Mouse (Mus musculus): ENCODE results near the gene Vmn2r25.
"Not testable (repeated sequence)": the region's sequence is repeated elsewhere in the genome, so short reads cannot be mapped to it uniquely, and the experiment has no call there.

Gene Vmn2r25

DNA sequence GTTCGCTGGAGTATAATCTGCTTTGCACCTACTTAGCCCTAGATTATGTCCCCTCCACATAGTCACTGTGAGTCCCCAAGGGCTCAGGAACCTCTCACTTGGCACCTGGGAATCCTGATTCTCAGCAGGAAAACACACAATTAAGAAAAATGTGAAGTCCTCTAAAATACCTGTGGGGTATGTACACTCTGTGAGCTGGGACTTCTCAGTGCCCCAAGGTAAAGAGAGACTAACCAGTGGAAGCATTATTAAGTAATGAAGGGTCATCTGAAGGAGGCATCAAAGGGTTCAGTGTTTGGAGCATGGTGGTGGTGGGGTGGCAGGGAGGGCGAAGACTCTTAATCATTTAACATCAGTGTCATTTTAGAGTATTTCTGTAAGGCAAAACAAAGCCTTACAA is at the start of gene Vmn2r25:
Gene Vmn2r25, minus strand, starts transcription at position 101 of the 400 bp plus-strand sequence.
- DNase-seq (ENCODE audit: low spot score in 2 of 2): not testable (repeated sequence)

DNA sequence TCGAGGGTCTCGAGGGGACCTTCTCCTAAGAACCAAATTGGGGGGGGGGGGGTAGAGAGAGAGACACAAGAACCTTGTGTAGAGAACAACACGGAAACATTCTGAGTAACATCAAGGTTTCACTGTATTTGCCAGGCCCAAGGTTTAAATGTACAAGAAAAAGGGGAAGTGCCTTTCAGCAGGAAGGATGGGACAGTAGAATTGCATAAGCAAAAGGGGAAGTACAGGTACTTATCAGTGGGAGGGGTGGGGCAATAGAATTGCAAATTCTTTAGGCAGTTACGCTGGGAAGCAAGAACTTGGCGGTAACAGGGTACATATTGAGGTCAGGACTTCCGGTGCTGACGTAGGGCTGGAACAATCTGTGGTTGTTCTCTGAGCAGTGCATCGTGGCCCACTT is 33.3 kb downstream of the Vmn2r25 start:
- no peak for DNase-seq (ENCODE audit: low spot score in 2 of 2)

GRCm38 (mm10) chr6:123810291-123810690 is 43.0 kb downstream of the Vmn2r25 start:
- not testable (repeated sequence) for DNase-seq (ENCODE audit: low spot score in 2 of 2)

DNA sequence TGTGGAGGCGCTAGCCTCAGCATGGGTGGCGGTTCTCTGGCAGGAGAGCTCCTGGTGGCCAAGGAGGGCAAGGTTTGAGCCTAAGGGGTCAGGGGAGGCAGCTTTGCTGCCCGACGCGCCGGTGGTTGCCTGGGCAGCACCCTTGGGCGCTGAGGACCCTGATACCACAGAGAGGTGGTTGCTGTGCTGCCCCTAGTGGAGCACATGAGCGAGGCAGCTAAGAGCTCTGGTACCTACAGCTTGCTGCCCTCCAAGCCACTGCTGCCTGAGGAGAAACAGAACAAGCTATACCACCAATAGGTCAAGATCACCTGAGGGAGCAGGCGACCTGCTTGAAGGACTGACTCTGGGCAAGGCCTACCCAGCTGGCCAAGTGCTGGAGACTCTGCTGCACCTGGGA is 59.5 kb downstream of the Vmn2r25 start:
- DNase-seq (ENCODE audit: low spot score in 2 of 2): no peak

DNA sequence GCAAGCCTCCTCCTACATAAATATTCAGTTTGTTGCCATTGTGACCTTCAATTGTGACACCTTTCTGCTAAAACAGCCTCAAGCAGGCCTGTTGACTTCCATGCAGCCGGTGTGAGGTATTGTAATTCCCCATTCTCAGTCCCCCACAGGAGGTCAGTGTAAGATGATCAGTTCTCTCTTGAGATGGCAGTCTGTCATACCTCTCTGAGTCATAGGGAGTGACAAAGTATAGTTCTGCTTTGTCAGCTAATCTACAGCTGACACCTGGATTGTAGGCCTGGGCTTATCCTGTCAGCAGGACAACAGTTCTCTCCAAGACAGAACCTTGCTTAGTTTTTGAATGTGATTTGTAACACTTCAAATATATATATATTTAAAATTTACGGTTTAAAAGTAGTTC is 68.4 kb downstream of the Vmn2r25 start:
- DNase-seq (ENCODE audit: low spot score in 2 of 2): no peak

- DNase-seq (ENCODE audit: low spot score in 2 of 2): no peak
These were observed 74.7 kb downstream of the Vmn2r25 start, which contains the start of gene Vmn2r24 for GRCm38 (mm10) chr6:123778579-123778978. Gene Vmn2r24 (plus strand): TSS chr6:123778879.
